Mouse (Mus musculus) embryonic fibroblast, embryonic 13.5 days (primary cell): ENCODE results near the gene 0610037L13Rik.

Experiments
- CTCF ChIP-seq: IDR thresholded peaks from 2 replicates; pipeline ENCODE4 v1.5.1; 2011; ENCODE audit warnings: mild to moderate bottlenecking, control low read depth, low read length, moderate library complexity, borderline replicate concordance; ENCODE audit not compliant: insufficient read depth
- POLR2A ChIP-seq: IDR thresholded peaks from 2 replicates; pipeline ENCODE4 v1.6.1; 2011; ENCODE audit warnings: low read depth, mild to moderate bottlenecking, control low read depth, low read length, moderate library complexity

DNA sequence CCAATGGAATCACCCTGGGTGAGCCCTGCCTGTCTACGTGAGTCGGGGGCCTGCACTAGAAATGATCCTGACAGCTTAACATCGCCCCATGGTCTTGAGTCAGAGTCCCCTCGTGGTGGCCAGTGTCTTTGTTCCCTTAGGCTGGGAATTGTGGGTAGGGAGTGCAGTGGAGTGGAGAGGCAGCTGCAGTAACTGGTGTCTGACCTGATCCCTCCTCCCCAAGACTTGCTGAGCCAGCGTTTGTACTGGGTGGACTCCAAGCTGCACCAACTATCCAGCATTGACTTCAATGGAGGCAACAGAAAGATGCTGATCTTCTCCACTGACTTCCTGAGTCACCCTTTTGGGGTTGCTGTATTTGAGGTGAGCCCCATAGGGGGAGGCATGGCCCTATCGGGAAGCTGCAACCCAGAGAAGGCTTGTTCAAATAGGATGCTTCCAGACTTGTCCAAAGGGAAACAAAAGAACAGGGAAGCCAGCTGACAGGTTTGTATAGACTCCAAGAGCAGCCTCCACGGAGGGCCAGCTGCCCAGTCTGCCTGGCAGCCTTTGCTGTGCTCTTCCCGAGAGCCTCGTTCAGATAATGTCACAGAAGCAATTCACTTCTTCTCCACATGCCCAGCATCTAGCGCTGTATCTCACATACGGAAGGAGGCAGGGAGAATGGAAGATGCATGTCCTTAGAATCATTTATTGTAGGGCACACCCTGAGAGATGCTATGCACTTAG is 32.5 kb upstream of the 0610037L13Rik start:
- no peak for TF ChIP-seq CTCF
- TF ChIP-seq POLR2A, result no peak
